Mouse (Mus musculus) embryonic fibroblast, embryonic 13.5 days (primary cell): Measurements from ENCODE around the gene Chn2.

Experiments
- CTCF ChIP-seq: IDR thresholded peaks from 2 replicates; pipeline ENCODE4 v1.5.1; 2011; ENCODE audit warnings: mild to moderate bottlenecking, control low read depth, low read length, moderate library complexity, borderline replicate concordance; ENCODE audit not compliant: insufficient read depth
- POLR2A ChIP-seq: IDR thresholded peaks from 2 replicates; pipeline ENCODE4 v1.6.1; 2011; ENCODE audit warnings: low read depth, mild to moderate bottlenecking, control low read depth, low read length, moderate library complexity

DNA sequence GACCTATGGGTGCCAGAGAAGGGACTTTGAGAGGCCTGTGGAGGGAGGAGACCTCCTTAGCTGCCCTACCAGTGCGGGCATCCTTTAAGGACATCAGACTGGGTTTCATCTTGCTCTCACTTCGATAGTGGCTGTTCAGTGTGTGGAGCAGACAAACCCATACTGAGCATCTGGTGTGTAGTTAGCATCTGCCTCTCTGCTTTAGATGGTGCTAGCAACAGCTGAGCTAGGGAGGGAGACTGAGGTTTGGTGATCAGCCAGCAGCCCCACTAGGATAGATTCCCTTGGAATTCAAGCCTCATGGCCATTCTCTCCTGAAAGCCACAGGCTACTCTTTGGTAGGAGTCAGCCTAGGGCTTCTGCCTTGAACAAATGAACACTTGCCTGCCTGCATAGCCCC is 117.7 kb downstream of the Chn2 start:
- TF ChIP-seq POLR2A (no peak), CTCF (no peak)
